Mouse (Mus musculus) hindlimb bud, embryonic 11.5 days (tissue): ENCODE measurements at regions not wholly inside any gene's neighbourhood (a gene's known extent, or its start where the extent isn't known, plus 50 kb on each side); places are given as distances from the start of the nearest gene placed in this dataset.

Experiments used
- DNase-seq: peaks from one replicate; pipeline ENCODE4 v3.0.0-alpha.2; 2012; ENCODE audit warnings: low read depth, low spot score; ENCODE audit errors: extremely low spot score

GRCm38 (mm10) chr11:92629319-92629718, 468.5 kb upstream of the Car10 start:
- peak; percentile 35 for DNase-seq
